Mouse (Mus musculus) forebrain, postnatal 0 days (tissue): ENCODE results near the gene Mllt11. TPM values are rescaled to one million over a fixed set of nuclear protein-coding genes. Genes with fewer than 3 reads are reported as not detected.

Source experiments
- ATAC-seq: fragments of 200-750 bp; cut with Nextera tagmentation; 2 replicates; pipeline ENCODE4 v1.8.0; 2017; ENCODE audit warnings: mild to moderate bottlenecking, moderate library complexity
- DNase-seq: peaks from one replicate; pipeline ENCODE4 v3.0.0-alpha.2; 2015
- H3K27ac ChIP-seq: fragments of 300-500 bp; sonication (generic); 2 replicates; pipeline ENCODE4 v1.5.1; 2014; ENCODE audit warnings: low read depth, mild to moderate bottlenecking, antibody characterized with exemption, low read length, moderate library complexity, mixed read lengths
- H3K27me3 ChIP-seq: fragments of 300-500 bp; sonication (generic); 2 replicates; pipeline ENCODE4 v1.6.1; 2014; ENCODE audit warnings: mild to moderate bottlenecking, low read length, mixed read lengths; ENCODE audit not compliant: insufficient read depth
- H3K36me3 ChIP-seq: fragments of 300-500 bp; sonication (generic); 2 replicates; pipeline ENCODE4 v1.6.1; 2014; ENCODE audit warnings: mild to moderate bottlenecking, moderate library complexity; ENCODE audit not compliant: insufficient read depth
- H3K4me1 ChIP-seq: fragments of 300-500 bp; sonication (generic); 2 replicates; pipeline ENCODE4 v1.6.1; 2014; ENCODE audit warnings: antibody characterized with exemption; ENCODE audit not compliant: insufficient read depth
- H3K4me2 ChIP-seq: fragments of 300-500 bp; sonication (generic); 2 replicates; pipeline ENCODE4 v1.6.1; 2014; ENCODE audit warnings: low read depth, mild to moderate bottlenecking, moderate library complexity
- H3K4me3 ChIP-seq: fragments of 300-500 bp; sonication (generic); 2 replicates; pipeline ENCODE4 v1.5.1; 2014; ENCODE audit warnings: low read depth, low read length, mixed read lengths
- H3K9ac ChIP-seq: fragments of 300-500 bp; sonication (generic); 2 replicates; pipeline ENCODE4 v1.6.1; 2014; ENCODE audit warnings: mild to moderate bottlenecking
- H3K9me3 ChIP-seq: fragments of 300-500 bp; sonication (generic); 2 replicates; pipeline ENCODE4 v1.6.1; 2016; ENCODE audit warnings: low read length
- CTCF ChIP-seq: sonication (generic); IDR thresholded peaks from 2 replicates; pipeline ENCODE4 v1.5.1; 2016; ENCODE audit warnings: antibody characterized with exemption, control low read depth, low read depth
- WGBS: fragments of 180-500 bp; shearing (Covaris S2); extraction: QIAGEN DNeasy Blood & Tissue Kit; methylation state at CpG from one replicate; pipeline ENCODE4 v1.1.7; 2014; 5-methylcytosine and 5-hydroxymethylcytosine counted together
- polyA plus RNA-seq: library from polyadenylated mRNA; unstranded; fragments of >200 nt; fragmentation: Nextera tagmentation; extraction: Ambion mirVana; gene quantifications from 2 replicates; pipeline ENCODE4 v1.2.1, GENCODE M21; 2015
- total RNA-seq: library from RNA; depleted of rRNA; stranded (reverse); fragments of >200 nt; gene quantifications from 2 replicates; pipeline ENCODE4 v1.2.3, GENCODE M21; 2014

Gene Mllt11
- total and polyA plus RNA-seq, 2 experiments from 2014 or later, result 207 to 578 TPM

DNA sequence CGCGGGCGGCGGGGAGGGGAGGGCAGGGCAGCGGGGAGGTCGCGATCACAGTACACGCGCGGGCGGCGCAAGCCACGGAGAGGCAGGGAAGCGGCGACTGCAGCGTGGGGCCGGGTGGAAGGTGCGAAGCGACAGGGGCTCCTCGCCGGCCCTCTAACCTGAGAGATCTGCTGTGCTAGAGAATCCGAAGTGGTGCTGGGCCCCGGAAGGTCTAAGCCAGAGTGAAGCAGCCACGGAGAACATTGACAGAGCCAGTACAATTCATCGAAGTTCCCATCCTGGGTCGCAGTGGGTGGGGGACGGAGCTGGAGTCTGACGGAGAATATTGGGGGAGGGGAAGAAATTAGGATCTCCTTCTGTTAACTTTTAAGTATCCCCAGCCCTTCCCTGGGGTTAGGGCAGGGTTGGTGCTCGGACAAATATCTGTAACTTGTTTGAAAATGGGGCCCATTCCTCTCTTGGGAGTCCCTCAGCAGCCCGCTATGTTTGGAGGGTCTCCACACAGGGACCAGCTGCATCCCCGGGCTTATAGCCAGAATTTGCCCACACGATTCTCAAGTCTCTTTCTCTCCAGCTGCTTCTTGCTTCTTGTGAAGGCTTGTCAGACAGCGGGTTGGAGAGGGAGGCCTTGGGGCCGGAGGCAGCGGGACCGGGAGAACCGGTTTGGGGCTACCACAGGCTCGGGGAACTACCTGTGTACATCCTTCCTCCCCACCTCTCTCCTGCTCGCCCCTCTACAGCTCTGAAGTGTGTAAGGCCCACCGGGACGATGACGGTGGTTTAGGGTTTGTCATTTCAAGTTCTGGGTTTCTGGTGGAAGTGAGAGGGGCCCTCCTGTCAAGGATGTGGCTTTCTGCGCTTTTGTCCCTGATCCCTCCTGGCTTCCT, 2.8 kb downstream of the Mllt11 start:
- peak overlapping the region; percentile 89 for H3K4me2 ChIP-seq
- H3K4me3 ChIP-seq, result peak overlapping the region; percentile 84
- 1% methylated on average over 43 of the region's 43 CpGs for WGBS
- peaks cover 25% of the 10 kb centered on the region for H3K4me1 ChIP-seq
- no peak for TF ChIP-seq CTCF
- no peaks in the 10 kb centered on the region for H3K27me3 ChIP-seq
- DNase-seq, result peak; percentile 78
- peaks cover 35% of the 10 kb centered on the region for H3K36me3 ChIP-seq
- peak overlapping the region; percentile 87 for H3K9ac ChIP-seq
- ATAC-seq, result peak; percentile 8; the same call in 1 of the 2 replicates
- H3K27ac ChIP-seq, result peak overlapping the region; percentile 98
- H3K9me3 ChIP-seq, result no peaks in the 10 kb centered on the region

DNA sequence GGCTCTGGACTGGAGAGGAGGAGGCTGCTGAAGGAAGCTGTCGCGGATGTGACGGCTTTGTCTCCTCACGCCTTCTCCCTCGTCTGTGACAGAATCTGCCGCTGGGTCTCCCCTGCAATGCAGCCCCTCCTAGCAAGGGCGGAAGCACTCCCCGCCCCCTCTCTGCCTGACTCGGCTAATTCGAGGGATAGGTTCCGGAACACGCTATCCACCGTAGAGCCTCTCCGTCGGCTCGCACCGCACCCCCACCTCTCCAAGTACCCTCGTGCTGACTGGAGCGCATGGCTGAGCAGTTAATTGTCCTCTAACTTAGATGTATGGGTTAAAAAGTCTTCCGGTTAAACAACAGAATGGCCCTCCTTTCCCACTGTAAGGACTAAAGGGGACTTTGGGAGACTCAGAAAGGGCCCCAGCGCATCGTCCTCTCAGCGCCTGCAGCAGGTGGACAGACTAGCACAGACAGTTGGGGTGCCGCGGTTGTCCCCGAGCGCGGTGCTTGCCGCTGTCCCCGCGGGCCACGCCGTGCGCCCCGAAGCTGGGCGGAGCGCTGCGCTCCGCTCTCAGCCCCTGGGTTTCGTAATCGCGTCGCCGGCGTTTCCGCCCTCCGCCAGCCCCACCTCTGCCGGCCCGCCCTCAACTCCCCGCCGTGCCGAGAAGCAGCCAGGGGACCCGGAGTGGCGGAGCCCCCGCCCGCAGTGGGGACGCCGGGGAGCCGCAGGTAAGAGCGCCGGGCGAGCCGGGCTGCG, 3.6 kb downstream of the Mllt11 start, which contains the start of gene Cdc42se1:
Gene Cdc42se1 (plus strand): TSS at position 585 of the 746 bp plus-strand sequence.
- Histone ChIP-seq H3K27ac (peak within 1 kb of the TSS; percentile 98), H3K27me3 (no peaks in the 10 kb centered on the region), H3K4me2 (peak within 1 kb of the TSS; percentile 89), H3K9me3 (no peaks in the 10 kb centered on the region), H3K4me1 (peaks cover 26% of the 10 kb centered on the region), H3K4me3 (peak within 1 kb of the TSS; percentile 84), H3K9ac (peak within 1 kb of the TSS; percentile 87), H3K36me3 (peaks cover 34% of the 10 kb centered on the region)
- TF ChIP-seq CTCF, result no peak; the same call in 1 of the 2 replicates
- 1% methylated on average over 64 of the region's 64 CpGs for WGBS
- DNase-seq (peak; percentile 96), ATAC-seq (peak; percentile 93)

DNA sequence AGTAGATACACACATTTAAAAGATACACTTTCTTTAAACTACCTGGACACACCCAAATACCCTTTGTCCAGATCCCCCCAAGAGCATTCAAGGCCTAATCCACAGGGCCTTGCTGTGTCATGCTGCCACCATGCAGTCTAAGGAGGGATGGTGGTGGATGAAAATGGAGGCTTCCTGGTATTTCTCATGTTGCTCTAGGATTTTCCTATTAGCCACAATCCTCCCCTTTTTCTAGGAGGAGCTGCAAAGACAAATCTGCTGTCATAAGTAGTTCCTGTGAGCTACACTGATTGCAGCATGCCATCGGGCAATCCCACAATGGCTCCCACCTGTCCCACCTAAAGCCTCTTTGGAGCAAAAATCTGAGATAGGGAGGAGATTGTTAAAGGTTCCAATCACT, 4.8 kb downstream of the Mllt11 start:
- Histone ChIP-seq H3K4me1 (peaks cover 26% of the 10 kb centered on the region), H3K4me2 (peak overlapping the region; percentile 89), H3K27ac (peak overlapping the region; percentile 98), H3K27me3 (no peaks in the 10 kb centered on the region), H3K9ac (peak overlapping the region; percentile 87), H3K36me3 (peaks cover 25% of the 10 kb centered on the region), H3K9me3 (no peaks in the 10 kb centered on the region), H3K4me3 (peak overlapping the region; percentile 84)
- DNase-seq, result peak; percentile 68
- TF ChIP-seq CTCF, result no peak
- WGBS, result 3% methylated on average over 1 of the region's 1 CpGs
- no peak; the same call in 1 of the 2 replicates for ATAC-seq

DNA sequence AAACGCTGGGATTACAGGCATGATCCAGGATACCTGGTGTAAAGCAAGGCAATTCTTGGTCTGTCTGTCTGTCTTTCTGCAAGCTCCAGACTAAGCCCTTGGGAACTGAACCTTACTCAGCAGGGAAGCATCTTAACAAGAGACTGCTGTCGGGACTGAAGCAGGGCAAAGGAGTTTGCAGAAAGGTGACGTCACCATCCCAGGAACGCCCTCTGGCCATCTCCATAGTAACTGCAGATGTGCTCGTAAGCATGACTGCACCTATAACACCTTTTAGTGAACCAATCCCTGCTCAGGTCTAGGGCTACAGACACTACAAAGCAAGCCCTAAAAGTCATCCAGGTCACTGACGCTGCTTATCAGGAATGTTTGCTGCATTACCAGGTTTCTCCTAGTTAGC, 7.7 kb downstream of the Mllt11 start:
- H3K4me3 ChIP-seq, result 0 out of 2 replicates have a peak overlapping the region, but pooled peaks have one; percentile 5
- peaks cover 16% of the 10 kb centered on the region for H3K4me1 ChIP-seq
- no peak for DNase-seq
- H3K27me3 ChIP-seq, result no peaks in the 10 kb centered on the region
- peak overlapping the region; percentile 33; the same call in 1 of the 2 replicates for H3K4me2 ChIP-seq
- H3K27ac ChIP-seq, result no peak overlapping the region
- H3K36me3 ChIP-seq, result peaks cover 38% of the 10 kb centered on the region
- no peak for TF ChIP-seq CTCF
- no peak overlapping the region for H3K9ac ChIP-seq
- no peak for ATAC-seq
- WGBS, result 8% methylated on average over 6 of the region's 6 CpGs
- H3K9me3 ChIP-seq, result no peaks in the 10 kb centered on the region

DNA sequence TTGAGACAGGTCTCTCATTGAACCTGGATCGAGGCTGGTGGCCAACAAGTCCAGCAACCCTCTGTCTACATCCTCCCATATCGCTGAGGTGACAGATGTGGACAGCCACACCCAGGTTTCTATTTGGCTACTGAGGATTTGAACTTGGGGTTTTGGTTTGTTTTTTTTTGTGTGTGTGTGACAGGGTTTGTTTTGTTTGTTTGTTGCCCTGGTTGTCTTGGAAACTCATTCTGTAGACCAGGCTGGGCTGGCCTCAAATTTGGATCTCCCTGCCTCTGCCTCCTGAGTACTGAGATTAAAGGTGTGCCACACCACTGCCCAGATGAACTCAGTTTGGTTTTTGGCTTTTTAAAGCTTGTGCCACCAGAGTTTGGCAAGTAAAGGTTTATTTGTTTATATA, 8.9 kb downstream of the Mllt11 start:
- no peak overlapping the region for H3K4me3 ChIP-seq
- WGBS, result 96% methylated on average over 2 of the region's 2 CpGs

DNA sequence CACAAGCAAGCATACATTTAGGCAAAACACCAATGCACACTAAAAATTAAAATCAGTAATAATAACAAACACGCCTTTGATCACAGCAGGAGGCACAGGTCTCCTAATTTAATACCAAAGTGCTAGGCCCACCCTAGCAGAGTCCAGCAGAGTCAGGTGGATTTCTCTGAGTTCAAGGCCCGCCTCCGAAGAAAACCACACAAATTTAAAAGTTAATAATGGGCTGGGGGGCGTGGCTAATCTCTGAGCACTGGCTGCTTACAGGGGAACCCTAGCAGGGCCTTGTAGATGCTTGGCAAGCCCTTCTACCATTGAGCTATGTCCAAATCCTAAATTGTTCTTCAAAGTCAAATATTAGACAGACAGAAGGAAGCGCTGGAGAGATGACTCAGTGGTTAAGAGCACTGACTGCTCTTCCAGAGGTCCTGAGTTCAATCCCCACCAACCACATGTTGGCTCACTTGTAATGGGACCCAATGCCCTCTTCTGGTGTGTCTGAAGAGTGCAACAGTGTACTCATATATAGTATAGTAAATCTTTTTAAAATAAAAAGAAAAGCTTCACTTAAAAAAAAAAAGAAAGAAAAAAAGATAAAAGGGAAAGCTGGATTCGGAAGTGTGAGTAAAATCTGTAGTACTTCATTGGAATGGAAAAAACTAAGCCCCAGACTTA, 13.4 kb downstream of the Mllt11 start:
- 0 out of 2 replicates have a peak overlapping the region, but pooled peaks have one; percentile 73 for H3K4me3 ChIP-seq
- no peaks in the 10 kb centered on the region for H3K9me3 ChIP-seq
- ATAC-seq, result no peak
- H3K4me2 ChIP-seq, result peak overlapping the region; percentile 74
- no peaks in the 10 kb centered on the region for H3K27me3 ChIP-seq
- peak overlapping the region; percentile 96; the same call in 1 of the 2 replicates for H3K27ac ChIP-seq
- no peak for TF ChIP-seq CTCF
- peaks cover 6% of the 10 kb centered on the region; the same call in 1 of the 2 replicates for H3K4me1 ChIP-seq
- no peak for DNase-seq
- 83% methylated on average over 6 of the region's 6 CpGs for WGBS
- H3K36me3 ChIP-seq, result peaks cover 40% of the 10 kb centered on the region
- peak overlapping the region; percentile 83; the same call in 1 of the 2 replicates for H3K9ac ChIP-seq

More for the DNA sequence above, 8.9 kb downstream of the Mllt11 start:
- no peak overlapping the region for H3K4me2 ChIP-seq
- no peak overlapping the region for H3K27ac ChIP-seq
- TF ChIP-seq CTCF, result no peak
- H3K4me1 ChIP-seq, result peaks cover 16% of the 10 kb centered on the region
- no peak for DNase-seq
- H3K9me3 ChIP-seq, result no peaks in the 10 kb centered on the region
- peaks cover 47% of the 10 kb centered on the region for H3K36me3 ChIP-seq
- ATAC-seq, result no peak
- no peak overlapping the region for H3K9ac ChIP-seq
- H3K27me3 ChIP-seq, result no peaks in the 10 kb centered on the region
